In genomic region chr5:101742014-101742413, GRCm38 (mm10) we compare ENCODE assay signal across 19 mouse cellular contexts. TPM values are rescaled to one million over a fixed set of nuclear protein-coding genes. Genes with fewer than 3 reads are reported as not detected.
A peak's percentile ranks its signal among the peaks of the same experiment; 100 is the strongest.
DNase-seq lines count a peak whose midpoint lies in the region; ATAC-seq lines count a peak whose summit lies in the region.
"Had no signal": no experiment of that assay in that cellular context is flagged by ENCODE, and none has a peak within 500 bp of the region (broad histone marks: within the 10 kb centered on the region; RNA-seq: fewer than 3 reads in every experiment).

No protein-coding gene starts in this region.

- peak; percentile 70 for DNase-seq in heart, adult 11 months
- no peak for DNase-seq in heart, adult 8-10 months (ENCODE audit: low spot score)
- peak; percentile 64 for DNase-seq in adrenal gland, postnatal 14 days
- DNase-seq in lung, postnatal 36 days = peak; percentile 86
- no peak for DNase-seq in frontal cortex, postnatal 14 days (ENCODE audit: low spot score in 2 of 2)
- DNase-seq in thymus, postnatal 36 days = no peak
- DNase-seq: cerebellum, adult 11-12 months; cerebellum, postnatal 36 days; gastrocnemius, postnatal 10 days; kidney, adult 11 months; kidney, postnatal 14 days; liver, embryonic 13.5 days; right cerebral cortex, postnatal 25 days; thymus, adult 2 months had no signal

- H3K9me3 ChIP-seq in limb, embryonic 15.5 days = no peaks in the 10 kb centered on the region
- H3K9me3 ChIP-seq in intestine, embryonic 15.5 days = no peaks in the 10 kb centered on the region
- H3K9me3 ChIP-seq: heart, embryonic 12.5 days; hindbrain, embryonic 15.5 days; liver, embryonic 13.5 days; midbrain, embryonic 13.5 days had no signal

- H3K36me3 ChIP-seq in limb, embryonic 15.5 days = no peaks in the 10 kb centered on the region
- H3K36me3 ChIP-seq in intestine, embryonic 15.5 days = no peaks in the 10 kb centered on the region
- H3K36me3 ChIP-seq: heart, embryonic 12.5 days; hindbrain, embryonic 15.5 days; liver, embryonic 13.5 days; midbrain, embryonic 13.5 days had no signal

- H3K27me3 ChIP-seq in limb, embryonic 15.5 days = no peaks in the 10 kb centered on the region
- no peaks in the 10 kb centered on the region for H3K27me3 ChIP-seq in intestine, embryonic 15.5 days (replicated peaks)
- H3K27me3 ChIP-seq: heart, embryonic 12.5 days; hindbrain, embryonic 15.5 days; liver, embryonic 13.5 days; midbrain, embryonic 13.5 days had no signal

- no peak overlapping the region for H3K4me3 ChIP-seq in limb, embryonic 15.5 days
- H3K4me3 ChIP-seq in intestine, embryonic 15.5 days (replicated peaks) = no peak overlapping the region
- H3K4me3 ChIP-seq: heart, embryonic 12.5 days; hindbrain, embryonic 15.5 days; liver, embryonic 13.5 days; midbrain, embryonic 13.5 days had no signal

- no peaks in the 10 kb centered on the region for H3K4me1 ChIP-seq in limb, embryonic 15.5 days
- no peaks in the 10 kb centered on the region for H3K4me1 ChIP-seq in intestine, embryonic 15.5 days (replicated peaks)
- H3K4me1 ChIP-seq: heart, embryonic 12.5 days; hindbrain, embryonic 15.5 days; liver, embryonic 13.5 days; midbrain, embryonic 13.5 days had no signal

- no peak overlapping the region for H3K4me2 ChIP-seq in limb, embryonic 15.5 days
- H3K4me2 ChIP-seq in intestine, embryonic 15.5 days (replicated peaks) = no peak overlapping the region
- H3K4me2 ChIP-seq: heart, embryonic 12.5 days; hindbrain, embryonic 15.5 days; liver, embryonic 13.5 days; midbrain, embryonic 13.5 days had no signal

- ATAC-seq in limb, embryonic 15.5 days (ENCODE audit: insufficient number of reproducible peaks, low FRiP score, low TSS enrichment, low read depth) = no peak
- no peak for ATAC-seq in intestine, embryonic 15.5 days
- ATAC-seq: midbrain, embryonic 13.5 days had no signal

- H3K27ac ChIP-seq in limb, embryonic 15.5 days = peak overlapping the region; percentile 51; the same call in 1 of the 2 replicates
- H3K27ac ChIP-seq in intestine, embryonic 15.5 days = no peak overlapping the region
- H3K27ac ChIP-seq: hindbrain, embryonic 15.5 days; liver, embryonic 13.5 days; midbrain, embryonic 13.5 days had no signal

- H3K9ac ChIP-seq in limb, embryonic 15.5 days = no peak overlapping the region
- H3K9ac ChIP-seq in intestine, embryonic 15.5 days = no peak overlapping the region
- H3K9ac ChIP-seq: heart, embryonic 12.5 days; hindbrain, embryonic 15.5 days; liver, embryonic 13.5 days; midbrain, embryonic 13.5 days had no signal

- 61% methylated on average over 2 of the region's 2 CpGs for WGBS in limb, embryonic 15.5 days
- 90% methylated on average over 2 of the region's 2 CpGs for WGBS in intestine, embryonic 15.5 days

RNA-seq across cellular contexts. Expression of gene Cds1, which starts 22.9 kb away (rescaled TPM):
- total RNA-seq in heart, adult 8-10 months (2022) = 10 to 100 TPM; 26.9 to 45.0 (median 34.1) TPM
- total RNA-seq in adrenal gland, postnatal 14 days (2021) = 10.1 and 11.0 TPM in 2 replicates
- 11.4 and 14.5 TPM in 2 replicates for polyA plus RNA-seq in limb, embryonic 15.5 days (2015; fragmentation: Nextera tagmentation; extraction: Ambion mirVana)
- polyA plus RNA-seq in intestine, embryonic 15.5 days (2015; fragmentation: Nextera tagmentation; extraction: Ambion mirVana) = 15.9 and 19.2 TPM in 2 replicates

Comparison
In these comparisons a context has a peak if more than half of its experiments do, and no peak if none do; other contexts are left out.
1. DNase-seq: peak in heart, adult 11 months (single experiment), adrenal gland, postnatal 14 days (single experiment) and lung, postnatal 36 days (single experiment); none in heart, adult 8-10 months (single experiment), frontal cortex, postnatal 14 days (0 of 2) and thymus, postnatal 36 days (0 of 2).